Mouse (Mus musculus) CH12.LX (cell line): ENCODE measurements around the gene Slc15a3.
A peak's percentile ranks its signal among the peaks of the same experiment; 100 is the strongest.

Experiments
- BHLHE40 ChIP-seq: IDR thresholded peaks from 2 replicates; pipeline ENCODE4 v1.6.1; 2011; ENCODE audit warnings: mild to moderate bottlenecking, low read depth, low read length, improper control_type of control experiment
- CHD2 ChIP-seq: IDR thresholded peaks from 2 replicates; pipeline ENCODE4 v1.6.1; 2011; ENCODE audit warnings: low read length, improper control_type of control experiment
- CTCF ChIP-seq, 2 experiments: IDR thresholded peaks in 1 of 2; conservative IDR thresholded peaks in 1 of 2; 2 replicates each; pipeline ENCODE4 v1.5.1; 2011 to 2012; ENCODE audit warnings: low read depth in 2 of 2, low read length in 2 of 2, improper control_type of control experiment in 1 of 2, inconsistent platforms in 1 of 2, mild to moderate bottlenecking in 1 of 2, moderate library complexity in 1 of 2
- EP300 ChIP-seq: IDR thresholded peaks from 2 replicates; pipeline ENCODE4 v1.6.1; 2011; ENCODE audit warnings: low read length, improper control_type of control experiment
- JUN ChIP-seq: IDR thresholded peaks from 2 replicates; pipeline ENCODE4 v1.6.1; 2011; ENCODE audit warnings: low read depth, mild to moderate bottlenecking, low read length, improper control_type of control experiment, moderate library complexity; ENCODE audit not compliant: insufficient read depth
- MAX ChIP-seq: IDR thresholded peaks from 2 replicates; pipeline ENCODE4 v1.6.1; 2011; ENCODE audit warnings: low read length, improper control_type of control experiment
- MAZ ChIP-seq: IDR thresholded peaks from 2 replicates; pipeline ENCODE4 v1.6.1; 2012; ENCODE audit warnings: low read depth, mild to moderate bottlenecking, inconsistent platforms, low read length, improper control_type of control experiment, moderate library complexity
- MEF2A ChIP-seq: IDR thresholded peaks from 2 replicates; pipeline ENCODE4 v1.6.1; 2014; ENCODE audit warnings: low read depth, mild to moderate bottlenecking, inconsistent platforms, low read length, improper control_type of control experiment, borderline replicate concordance
- MXI1 ChIP-seq: IDR thresholded peaks from 2 replicates; pipeline ENCODE4 v1.6.1; 2011; ENCODE audit warnings: mild to moderate bottlenecking, low read depth, low read length, improper control_type of control experiment
- MYC ChIP-seq: IDR thresholded peaks from 2 replicates; pipeline ENCODE4 v1.6.1; 2011; ENCODE audit warnings: low read depth, mild to moderate bottlenecking, improper control_type of control experiment, low read length
- POLR2A ChIP-seq: IDR thresholded peaks from 2 replicates; pipeline ENCODE4 v1.6.1; 2011; ENCODE audit warnings: low read depth, mild to moderate bottlenecking, improper control_type of control experiment, low read length
- RAD21 ChIP-seq: IDR thresholded peaks from 2 replicates; pipeline ENCODE4 v1.6.1; 2011; ENCODE audit warnings: low read depth, mild to moderate bottlenecking, low read length, improper control_type of control experiment, moderate library complexity
- USF1 ChIP-seq: IDR thresholded peaks from 2 replicates; pipeline ENCODE4 v1.6.1; 2014; ENCODE audit warnings: low read depth, mild to moderate bottlenecking, inconsistent platforms, low read length, improper control_type of control experiment

DNA sequence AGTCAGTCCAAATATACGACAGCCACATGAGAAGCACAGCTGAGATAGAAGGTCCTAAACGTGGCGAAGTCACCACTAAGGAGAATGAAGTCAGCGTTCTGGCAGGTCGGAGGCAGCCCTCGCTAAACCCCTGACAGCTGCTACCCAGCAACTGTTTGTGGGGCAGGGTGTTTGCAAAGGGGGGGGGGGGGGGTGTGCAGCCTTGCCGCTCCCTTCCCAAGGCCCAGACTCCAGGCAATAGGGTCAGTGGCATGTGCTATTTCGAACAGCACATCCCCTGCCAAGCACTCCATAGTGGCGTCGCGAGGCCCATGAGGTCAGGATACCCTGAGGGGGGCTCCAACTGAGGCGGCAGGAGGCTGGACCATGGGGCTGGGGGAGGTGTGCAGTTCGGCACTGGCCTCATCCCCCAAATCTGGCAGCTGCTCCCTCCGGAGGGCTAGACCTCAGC is 41.5 kb downstream of the Slc15a3 start:
- TF ChIP-seq MXI1 (no peak), CTCF (conservative IDR thresholded peaks at IDR 0.05 in 1 of 2, IDR thresholded peaks at IDR 0.05 in 1 of 2; ENCODE audit: low read depth in 2 of 2, low read length in 2 of 2) (no peak), BHLHE40 (peak; percentile 61; the same call in 1 of the 2 replicates), CHD2 (no peak), MYC (no peak), POLR2A (no peak), RAD21 (no peak), EP300 (no peak), USF1 (no peak), MEF2A (no peak), MAX (no peak; the same call in 1 of the 2 replicates), MAZ (no peak), JUN (no peak)
